Mouse (Mus musculus) thymus, adult 18-20 months (tissue): Measurements from ENCODE around the gene Ildr2.

Source experiments
- DNase-seq, 2 experiments: peaks; one replicate each; pipeline ENCODE4 v3.0.0; 2022; ENCODE audit warnings: mixed read lengths in 2 of 2

Ildr2 gene

DNA sequence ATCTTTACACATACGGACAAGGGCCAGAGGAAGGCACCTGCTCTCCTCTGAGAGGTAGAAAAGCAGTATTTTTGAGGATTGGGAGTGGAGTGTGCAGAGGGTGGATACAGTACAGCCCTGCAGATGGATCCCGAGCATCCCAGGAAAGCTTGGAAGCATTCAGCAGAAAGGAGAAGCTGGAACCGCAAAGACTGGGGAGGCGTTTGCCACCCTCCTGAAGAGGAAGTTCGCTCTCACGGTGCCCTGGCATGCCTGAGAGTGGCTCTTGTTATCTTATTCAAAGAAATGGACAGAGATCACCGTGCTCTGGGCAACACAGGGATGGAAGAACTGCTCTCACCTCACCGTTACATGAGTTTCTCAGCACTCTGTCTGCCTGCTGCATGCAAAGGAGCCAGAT, 30.5 kb downstream of the Ildr2 start:
- DNase-seq = no peak

DNA sequence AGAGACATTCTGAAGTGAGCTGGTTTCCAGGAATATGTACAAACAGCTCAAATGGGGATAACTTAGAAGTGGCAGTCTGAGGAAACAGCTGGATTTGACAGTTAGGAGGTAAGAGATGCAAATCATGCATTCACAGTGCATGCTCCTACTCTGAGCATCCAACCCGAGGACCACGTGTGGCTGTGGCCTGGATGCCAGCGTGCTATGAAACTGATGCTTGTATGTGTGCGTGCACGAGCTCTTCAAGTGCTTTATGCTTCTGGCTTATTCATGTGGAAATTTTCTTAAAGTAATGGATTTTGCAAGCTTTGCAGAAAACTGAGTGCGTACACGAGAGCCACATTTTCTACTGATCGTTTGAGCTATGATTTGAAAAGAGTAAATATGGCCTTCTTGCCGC, 32.3 kb downstream of the Ildr2 start:
- no peak for DNase-seq

DNA sequence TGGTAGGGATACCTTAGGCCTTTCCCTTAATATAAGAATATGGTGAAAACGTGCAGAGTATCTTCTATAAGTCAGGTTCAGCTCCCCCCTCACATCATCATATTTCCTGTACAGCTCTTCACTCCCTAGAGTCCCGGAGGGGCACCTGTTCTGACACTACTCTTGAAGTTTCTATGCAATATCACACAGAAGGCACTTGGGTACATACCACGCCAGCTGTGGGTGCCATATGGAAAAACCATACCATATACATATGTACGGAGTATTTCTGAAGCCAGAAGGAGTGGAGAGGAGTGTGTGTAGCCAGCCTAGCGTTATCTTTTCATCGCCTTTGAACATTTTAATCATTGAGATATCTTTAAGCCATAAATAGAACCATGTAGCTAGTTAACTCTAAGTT, 36.6 kb downstream of the Ildr2 start:
- no peak for DNase-seq

DNA sequence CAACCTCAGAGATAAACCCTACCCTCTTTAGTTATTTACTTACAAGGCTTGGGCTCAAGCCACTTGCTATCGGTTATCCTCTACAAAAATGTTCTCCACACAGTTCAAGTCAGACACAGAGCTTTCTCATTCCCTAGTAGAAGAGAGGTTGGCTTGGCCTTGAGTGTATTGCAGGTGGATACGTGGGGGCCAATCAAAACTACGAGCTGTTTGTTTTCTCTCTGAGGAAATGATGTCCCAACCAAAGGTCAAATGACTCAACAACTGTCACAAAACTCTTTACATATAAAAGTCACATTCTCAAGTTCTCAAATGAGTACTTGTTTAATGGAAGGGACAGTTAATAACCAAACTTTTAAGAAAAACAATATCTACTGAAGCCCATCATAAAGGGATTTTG, 39.1 kb downstream of the Ildr2 start:
- DNase-seq = no peak

DNA sequence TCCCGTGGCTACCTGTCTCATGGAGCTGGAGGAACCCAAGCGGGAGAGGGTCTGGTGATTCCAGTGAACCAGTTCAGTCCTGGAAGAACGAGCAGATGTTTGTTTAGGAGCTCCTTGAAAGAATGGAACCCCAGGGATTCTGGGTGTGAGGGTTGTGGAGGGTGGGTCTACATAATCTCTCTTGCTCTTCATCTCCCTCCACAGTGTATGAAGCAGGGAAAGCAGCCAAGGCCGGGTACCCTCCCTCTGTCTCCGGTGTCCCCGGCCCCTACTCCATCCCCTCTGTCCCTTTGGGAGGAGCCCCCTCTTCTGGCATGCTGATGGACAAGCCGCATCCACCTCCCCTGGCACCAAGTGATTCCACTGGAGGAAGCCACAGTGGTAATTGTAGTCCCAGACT, 41.6 kb downstream of the Ildr2 start:
- DNase-seq = no peak

DNA sequence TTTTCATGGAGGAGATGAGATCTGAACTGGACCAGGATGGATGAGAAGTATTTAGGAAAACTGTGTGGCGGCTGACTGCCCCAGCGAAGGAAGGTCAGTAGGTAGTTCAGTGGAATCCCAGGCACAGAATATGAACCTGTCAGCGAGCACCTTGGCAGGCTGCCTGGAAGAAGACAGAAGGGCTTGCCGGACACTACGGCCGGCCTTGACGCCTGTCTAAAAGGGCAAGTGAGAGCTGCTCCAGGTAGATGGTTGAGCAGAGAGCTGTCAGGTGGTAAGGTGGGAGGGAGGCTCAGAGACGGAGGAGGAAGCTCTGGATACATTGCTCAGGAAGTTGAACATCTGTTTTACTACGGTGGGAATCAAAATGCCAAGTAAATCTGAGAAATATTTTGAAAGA, 42.4 kb downstream of the Ildr2 start:
- no peak for DNase-seq

DNA sequence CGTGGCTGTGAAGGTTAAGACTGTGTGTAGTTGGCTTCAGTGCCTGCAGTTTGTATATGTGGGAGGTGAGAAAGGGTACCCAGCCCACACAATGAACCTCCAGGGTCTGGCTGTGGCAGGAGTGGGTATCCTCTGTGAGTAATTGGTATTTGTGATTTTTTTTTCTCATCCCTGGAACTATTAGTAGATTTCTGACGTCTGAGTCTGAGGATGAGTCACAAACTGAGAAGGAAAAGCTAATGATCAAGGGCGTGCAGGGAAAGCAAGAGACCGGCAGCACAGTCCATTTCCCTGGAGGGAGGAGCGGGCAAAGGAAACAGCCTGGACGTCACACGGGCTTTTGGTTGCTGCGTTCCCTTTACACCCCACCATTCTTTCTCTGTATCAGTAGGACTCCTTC, 43.0 kb downstream of the Ildr2 start:
- no peak for DNase-seq

DNA sequence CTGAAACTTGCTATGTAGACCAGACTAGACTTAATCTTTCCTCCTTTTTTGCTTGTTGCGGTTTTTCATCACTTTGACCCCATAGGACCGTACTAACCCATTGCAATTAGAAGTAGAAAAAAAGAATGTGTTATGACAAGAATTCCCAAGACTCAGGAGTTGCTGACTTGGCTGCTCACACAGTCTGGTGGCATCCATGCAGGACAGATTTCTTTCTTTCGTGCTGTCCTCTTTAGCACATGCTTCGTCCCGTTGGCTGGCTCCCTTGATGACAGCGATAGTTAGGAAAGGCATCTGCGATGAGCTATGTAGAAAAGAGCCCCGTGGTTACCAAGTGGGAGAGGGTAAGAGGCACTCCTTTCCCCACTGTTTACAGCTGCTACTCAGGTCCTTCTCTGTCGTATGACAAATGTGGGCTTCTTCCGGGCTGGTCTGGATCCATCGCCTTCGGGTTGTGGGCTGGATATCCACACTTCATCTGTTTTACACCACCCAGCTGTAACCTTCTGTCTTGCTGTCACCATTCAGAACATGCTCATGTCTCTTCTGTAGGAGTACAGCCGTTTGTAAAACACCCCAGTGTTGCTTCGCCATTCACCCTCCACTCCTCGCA, 43.7 kb downstream of the Ildr2 start:
- no peak for DNase-seq

DNA sequence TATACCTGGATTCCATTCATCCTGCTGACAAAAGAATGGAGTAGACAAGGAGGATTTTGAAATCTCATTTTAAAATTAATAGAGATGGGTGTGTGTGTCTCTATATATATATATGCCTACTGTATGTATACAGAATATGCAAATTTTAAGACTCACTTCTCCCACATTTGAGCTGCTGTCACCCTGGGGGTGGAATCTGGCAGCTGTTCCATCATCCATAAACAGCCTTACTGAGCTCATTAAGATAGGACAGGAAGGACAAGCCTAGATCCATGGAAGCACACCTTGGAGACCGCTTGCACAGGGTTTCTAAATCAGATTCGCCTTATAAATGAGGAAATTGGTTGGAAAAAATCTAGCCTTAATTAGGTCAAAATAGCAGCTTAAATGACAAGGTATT, 44.9 kb downstream of the Ildr2 start:
- DNase-seq = no peak

DNA sequence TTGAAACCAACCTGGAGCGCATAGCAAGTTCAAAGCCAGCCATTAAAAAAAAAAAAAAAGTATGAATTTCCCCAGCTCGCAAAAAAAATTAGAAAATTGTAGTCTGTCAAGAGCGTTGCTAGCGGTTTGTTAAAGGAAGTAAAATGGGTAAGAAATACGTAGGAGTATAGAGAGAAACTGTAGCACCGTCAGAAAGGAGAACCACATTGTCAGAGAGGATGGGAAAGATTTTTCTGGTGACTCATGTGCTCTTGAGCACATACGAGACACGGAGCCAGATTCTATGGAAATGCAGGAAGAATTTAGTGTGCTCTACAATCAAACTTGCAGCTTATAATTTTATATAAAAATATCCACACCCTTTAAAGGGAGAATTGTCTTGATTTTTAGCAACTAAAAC, 45.9 kb downstream of the Ildr2 start:
- no peak for DNase-seq

DNA sequence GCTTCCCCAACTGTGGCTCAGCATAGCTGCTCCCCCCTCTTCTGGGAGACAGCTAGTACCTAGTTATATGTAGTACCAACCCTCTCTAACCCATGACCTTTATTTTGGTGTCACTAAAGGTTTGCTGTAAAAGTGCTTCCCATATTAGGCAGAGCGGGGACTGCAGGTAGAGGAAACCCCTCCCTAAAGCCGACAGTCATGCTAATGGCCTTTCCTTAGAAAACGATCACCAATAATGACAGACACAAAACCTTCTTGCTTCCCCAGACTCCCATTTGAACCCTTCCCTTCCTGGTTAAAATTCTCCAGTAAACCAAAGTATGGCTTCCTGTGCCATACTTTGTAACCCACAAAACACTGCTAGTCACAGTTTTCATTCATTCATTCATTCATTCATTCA, 46.6 kb downstream of the Ildr2 start:
- no peak for DNase-seq

DNA sequence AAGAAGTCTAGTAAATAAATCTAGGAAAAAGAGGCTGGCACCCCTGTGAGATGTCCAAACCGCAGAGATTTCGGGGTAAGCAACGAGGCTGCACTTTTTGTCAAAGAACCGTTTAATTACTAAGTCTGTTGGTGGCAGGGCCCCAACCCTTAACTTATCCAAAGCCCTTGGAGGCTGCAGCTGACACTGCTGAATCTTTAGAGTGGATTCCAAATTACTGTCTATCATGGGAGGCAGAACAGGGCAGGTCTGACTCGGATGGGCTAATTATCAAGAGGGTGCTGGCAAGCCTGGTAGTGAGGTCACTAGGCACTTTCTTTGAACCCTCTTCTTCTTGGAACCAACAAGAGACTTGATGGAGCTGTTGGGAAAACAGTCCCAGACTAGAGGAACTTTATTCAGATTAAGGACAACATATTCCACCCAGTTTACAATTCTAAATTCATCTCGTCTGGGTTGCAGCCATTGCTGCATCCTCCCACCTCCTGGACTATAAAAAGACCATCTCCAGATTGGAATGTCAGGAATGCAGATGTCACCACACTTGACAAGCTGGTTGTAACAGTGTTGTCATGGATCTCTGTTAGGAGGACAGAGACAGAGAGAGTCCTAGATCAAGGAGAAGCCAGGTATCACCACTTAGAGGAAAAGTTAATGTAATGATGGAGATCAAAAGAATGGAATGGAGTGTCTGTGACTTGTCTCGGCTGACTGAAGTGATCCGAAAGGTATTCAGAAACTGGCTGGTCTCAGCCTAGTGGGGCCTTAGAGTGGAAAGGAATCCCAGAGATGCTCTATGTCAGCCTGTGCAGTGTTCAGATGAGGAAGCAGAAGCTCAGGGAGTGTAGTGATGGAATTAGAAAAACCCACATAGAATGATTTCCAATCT, 50.7 kb downstream of the Ildr2 start:
- no peak for DNase-seq

DNA sequence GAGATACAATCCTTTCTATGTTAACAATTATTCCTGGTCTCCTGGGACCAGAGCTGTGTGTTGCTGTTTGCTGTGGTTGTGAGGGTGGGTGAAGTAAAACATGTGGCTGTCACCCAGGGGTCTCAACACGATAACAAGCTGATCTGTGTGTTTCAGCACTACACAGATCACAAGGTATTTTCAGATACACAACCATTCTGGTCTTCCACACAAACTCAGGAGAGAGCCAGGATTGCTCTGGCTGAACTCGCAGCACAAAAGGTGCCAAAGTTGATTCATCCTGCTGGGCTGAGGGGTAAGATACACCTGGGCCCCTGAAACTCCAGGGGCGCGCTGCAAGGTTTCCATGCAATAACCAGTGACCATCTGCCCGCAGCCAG, 54.5 kb downstream of the Ildr2 start:
- DNase-seq = no peak

DNA sequence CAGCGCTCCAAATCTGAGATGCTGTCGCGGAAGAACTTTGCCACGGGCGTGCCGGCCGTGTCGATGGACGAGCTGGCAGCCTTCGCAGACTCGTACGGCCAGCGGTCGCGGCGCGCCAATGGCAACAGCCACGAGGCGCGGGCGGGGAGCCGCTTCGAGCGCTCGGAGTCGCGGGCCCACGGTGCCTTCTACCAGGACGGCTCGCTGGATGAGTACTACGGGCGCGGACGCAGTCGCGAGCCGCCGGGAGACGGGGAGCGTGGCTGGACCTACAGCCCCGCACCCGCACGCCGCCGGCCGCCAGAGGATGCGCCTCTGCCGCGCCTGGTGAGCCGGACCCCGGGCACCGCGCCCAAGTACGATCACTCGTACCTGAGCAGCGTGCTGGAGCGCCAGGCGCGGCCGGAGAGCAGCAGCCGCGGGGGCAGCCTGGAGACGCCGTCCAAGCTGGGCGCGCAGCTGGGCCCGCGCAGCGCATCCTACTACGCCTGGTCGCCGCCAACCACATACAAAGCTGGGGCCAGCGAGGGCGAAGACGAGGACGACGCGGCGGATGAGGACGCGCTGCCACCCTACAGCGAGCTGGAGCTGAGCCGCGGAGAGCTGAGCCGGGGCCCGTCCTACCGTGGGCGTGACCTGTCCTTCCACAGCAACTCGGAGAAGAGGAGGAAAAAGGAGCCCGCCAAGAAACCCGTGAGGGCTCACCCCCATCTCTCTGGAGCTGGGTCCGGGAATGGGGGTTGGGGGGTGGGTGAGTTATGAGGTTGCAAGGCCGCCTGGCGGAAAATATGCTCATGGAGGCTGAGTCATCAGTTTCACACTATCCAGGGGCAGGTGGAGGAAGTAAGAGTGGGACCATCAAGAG, 55.1 kb downstream of the Ildr2 start:
- no peak for DNase-seq

DNA sequence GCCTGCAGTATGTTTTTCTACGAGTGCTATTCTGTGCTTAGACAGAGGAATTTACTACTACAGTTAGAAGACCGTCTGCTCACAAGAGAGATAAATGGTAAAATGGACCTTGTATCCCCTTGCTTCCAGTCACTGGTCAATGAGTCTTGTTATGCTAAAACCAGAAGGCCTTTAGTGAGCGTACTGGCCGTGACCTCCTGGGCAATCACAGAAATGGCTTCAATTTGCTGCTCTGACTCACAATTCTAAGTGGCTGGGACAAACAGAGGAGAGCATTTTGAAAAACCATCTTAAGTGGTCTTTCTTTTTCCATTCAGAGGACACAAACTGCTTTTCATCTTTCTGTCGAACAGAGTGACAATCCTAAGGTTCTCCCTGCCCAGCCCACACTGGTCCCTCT, 57.2 kb downstream of the Ildr2 start:
- no peak for DNase-seq

DNA sequence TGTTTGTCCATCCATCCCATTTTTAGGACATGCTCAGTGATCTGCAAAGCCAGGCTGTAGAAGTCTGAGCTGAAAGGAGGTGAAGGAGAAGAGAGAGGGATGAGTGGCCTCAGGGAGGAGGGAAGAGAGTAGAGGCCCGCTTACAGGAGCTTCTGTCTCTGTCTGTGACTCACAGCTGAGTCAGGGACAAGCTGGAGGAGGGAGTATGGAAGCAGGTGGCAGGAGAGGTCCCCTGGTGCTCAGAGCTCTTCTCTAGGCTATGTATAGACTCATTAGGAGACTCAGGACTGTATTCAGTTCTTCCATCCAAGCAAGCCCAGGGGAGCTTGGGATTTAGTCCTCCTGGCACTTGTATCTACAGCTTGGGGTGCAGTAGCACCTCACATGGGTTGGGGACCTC, 59.7 kb downstream of the Ildr2 start:
- no peak for DNase-seq

DNA sequence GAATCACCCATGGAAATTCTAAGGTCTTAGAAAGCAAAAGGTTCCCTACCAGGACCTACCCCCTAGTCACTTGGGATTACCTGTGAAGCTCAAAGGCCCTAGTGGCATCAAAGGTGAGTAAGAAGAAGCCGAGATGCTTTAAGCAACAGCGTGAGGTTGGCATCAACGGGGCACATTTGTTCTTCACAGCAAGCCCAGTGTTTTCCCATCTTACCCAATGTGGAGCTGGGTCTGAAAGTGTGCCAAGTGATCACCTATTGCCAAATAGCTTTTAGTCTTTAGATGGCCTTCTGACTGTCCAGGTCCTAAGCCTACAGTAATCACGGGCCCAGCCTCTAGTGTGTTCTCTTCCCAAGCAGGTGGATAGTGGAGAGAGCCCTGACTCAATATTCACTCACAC, 61.8 kb downstream of the Ildr2 start:
- DNase-seq = no peak

DNA sequence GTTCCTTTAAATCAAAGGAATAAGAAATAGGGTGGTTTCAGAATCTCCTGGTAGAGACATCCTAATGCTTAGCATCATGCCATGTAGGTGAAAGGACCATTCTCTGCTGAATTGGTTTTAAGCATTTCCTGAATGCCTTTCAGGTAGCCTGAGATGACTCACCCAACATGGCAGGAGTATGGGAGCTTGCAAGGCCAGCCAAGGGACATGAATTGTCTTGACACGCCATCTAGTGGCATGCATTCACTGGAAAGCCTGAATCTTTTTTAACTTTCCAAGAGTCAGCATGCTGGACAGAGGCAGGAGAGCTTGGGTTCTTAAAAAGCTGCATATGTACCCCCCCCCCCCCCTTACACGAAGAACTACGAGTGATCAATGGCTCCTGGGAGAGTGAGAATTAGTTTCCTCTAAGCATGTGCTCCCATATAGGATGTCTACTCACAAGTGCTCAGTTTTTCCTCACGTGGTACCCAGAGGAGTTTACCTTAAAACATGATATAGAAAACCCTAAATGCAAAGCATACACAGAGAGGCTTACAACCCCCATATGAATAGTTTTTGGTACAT, 65.3 kb downstream of the Ildr2 start:
- DNase-seq = no peak

DNA sequence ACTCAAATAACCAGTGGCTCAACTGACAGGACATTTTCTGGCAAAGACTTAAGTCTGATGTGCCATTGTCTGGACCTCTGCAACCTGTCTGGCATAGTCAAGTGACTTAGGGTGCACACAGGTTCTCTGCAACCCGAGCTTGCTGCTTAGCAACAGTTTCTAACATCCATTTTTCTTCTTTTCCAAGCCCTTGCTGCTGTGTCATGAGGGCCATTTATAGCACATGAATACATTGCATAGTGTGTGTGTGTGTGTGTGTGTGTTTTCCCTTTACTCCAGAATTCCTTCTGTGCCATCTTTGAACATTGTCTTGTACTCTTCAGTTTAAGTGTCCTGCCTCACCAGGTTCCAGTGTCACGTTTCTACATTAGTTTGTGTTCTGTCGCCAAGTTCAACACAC, 72.5 kb downstream of the Ildr2 start:
- no peak for DNase-seq

DNA sequence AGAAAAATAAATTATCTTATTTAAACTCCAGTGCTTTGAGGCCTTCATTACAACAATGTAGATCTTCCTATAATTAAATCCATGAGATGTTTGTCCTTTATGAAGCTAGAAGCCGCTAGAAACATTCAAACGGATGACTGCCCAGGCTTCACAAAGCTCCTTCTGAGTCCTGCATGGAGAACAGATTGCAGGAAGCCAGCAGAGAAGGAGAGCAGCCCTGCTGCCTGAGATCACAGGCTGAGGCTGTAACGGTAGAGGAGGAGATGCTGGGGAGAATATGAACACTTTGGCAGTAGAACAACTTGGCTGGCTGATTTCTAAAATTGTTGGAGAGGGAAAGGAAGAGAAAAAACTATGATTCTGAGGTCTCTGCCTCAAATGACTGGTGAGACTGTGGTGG, 76.8 kb downstream of the Ildr2 start:
- no peak for DNase-seq

DNA sequence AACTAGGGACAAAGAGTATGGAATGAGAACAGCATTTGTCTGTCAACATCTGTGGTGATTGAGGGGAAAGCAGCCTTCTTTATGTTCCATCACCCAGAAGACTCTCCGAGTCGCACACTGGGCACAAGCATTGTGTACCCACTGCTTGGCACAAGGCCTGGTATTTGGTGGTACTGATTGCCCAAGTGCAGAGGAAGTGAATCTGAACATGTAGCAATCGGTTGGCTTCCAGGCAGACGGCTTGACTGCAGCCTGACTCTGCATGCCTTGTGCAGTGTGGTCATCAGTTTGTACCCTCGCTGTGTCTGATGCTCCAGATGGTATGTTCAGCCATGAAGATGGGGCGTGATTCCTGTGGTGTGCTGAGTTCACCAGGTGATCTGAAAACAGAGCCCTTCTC, 85.2 kb downstream of the Ildr2 start:
- no peak for DNase-seq

DNA sequence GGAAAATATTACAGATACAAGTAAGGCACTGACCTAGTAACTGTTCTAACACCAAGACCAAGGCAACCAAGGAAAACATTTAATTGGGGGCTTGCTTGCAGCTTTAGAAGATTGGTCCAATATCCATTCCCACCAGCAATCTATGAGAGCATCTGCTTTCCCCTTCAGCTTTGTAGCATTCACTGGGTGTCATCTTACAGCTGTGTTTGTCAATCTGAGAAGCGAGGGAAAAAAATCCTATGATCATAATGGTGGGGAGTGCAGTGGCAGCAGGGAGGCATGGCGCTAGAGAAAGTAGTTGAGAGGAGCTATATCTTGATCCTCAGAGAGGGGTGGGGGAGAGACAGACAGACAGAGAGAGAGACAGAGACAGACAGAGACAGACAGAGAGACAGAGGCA, 88.1 kb downstream of the Ildr2 start:
- DNase-seq = no peak

DNA sequence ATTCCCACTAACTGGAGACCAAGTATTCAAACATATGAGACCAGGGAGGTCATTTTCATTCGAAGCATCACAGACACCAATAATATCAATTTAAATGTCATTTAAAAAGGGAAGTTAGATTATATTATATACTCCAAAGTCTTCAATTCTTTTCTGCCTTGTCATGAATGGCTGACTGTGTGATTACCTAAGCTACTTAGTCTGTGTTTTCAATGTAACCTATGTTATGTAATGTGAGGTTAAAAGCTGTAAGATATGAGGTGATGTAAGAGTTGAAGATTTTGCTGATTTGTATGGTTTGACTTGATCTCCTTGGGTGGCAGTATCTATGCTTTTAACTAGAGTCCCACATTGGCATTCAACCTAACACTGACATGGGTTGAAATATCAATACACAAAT, 88.6 kb downstream of the Ildr2 start:
- no peak for DNase-seq

DNA sequence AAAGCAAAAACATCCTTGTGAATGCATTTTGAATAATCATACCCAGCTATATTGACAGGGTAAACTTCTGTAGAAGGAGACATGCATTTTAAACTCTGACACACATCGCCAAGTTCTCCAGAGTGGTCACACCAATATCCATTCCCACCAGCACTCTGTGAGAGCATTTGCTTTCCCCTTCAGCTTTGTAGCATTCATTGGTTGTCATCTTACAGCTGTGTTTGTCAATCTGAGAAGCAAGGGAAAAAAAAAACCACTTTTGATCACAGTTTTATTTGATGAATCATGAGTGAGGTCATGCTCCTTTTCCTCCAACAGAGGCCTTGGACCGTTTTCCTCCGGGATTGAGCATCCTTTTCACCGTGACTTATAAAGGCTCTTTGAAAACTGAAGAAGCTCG, 89.6 kb downstream of the Ildr2 start:
- no peak for DNase-seq
